ENCODE assay signal across 30 mouse cellular contexts in the genomic region with DNA sequence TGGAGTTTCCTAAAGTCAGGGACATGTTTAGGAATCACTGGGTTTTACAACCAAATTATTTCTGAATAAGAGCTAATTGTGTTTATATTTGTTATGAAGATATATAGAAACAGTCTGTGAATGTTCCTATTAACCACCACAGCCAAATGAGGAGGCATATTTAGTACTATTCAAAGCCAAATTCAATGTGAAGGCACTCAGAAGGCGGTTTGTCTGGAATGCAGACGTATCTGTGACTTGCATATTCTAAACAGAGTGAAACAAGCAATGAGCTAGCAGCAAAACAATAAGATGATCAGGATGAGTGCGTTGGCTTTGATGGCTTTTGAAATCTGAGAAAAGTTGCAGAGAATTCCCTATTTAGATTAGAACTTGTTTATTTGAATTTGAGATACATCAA.
"Had no signal": no experiment of that assay in that cellular context is flagged by ENCODE, and none has a peak within 500 bp of the region (broad histone marks: within the 10 kb centered on the region; RNA-seq: fewer than 3 reads in every experiment).

No protein-coding gene starts in this region.

- H3K4me2 ChIP-seq: heart, embryonic 12.5 days; hindbrain, embryonic 12.5 days; hindbrain, embryonic 14.5 days; intestine, embryonic 15.5 days; kidney, embryonic 15.5 days; limb, embryonic 12.5 days; liver, embryonic 11.5 days; liver, embryonic 13.5 days; liver, embryonic 15.5 days had no signal

- H3K4me3 ChIP-seq: gastrocnemius, adult 2 months; heart, embryonic 10.5 days; heart, embryonic 12.5 days; hindbrain, embryonic 10.5 days; hindbrain, embryonic 12.5 days; intestine, embryonic 15.5 days; kidney, embryonic 15.5 days; limb, embryonic 10.5 days; limb, embryonic 12.5 days; liver, embryonic 13.5 days; liver, embryonic 15.5 days had no signal

- H3K27me3 ChIP-seq: heart, embryonic 12.5 days; hindbrain, embryonic 12.5 days; intestine, embryonic 15.5 days; kidney, embryonic 15.5 days; limb, embryonic 12.5 days; liver, embryonic 13.5 days; liver, embryonic 15.5 days had no signal

- H3K9me3 ChIP-seq: heart, embryonic 10.5 days; heart, embryonic 12.5 days; hindbrain, embryonic 10.5 days; hindbrain, embryonic 12.5 days; intestine, embryonic 15.5 days; kidney, embryonic 15.5 days; limb, embryonic 10.5 days; limb, embryonic 12.5 days; liver, embryonic 13.5 days; liver, embryonic 15.5 days had no signal

- ATAC-seq: hindbrain, embryonic 16.5 days; inflammation-experienced regulatory T-cells, adult 6 months; intestine, embryonic 15.5 days; liver, postnatal 0 days had no signal

- H3K4me1 ChIP-seq: heart, embryonic 10.5 days; heart, embryonic 12.5 days; hindbrain, embryonic 10.5 days; intestine, embryonic 15.5 days; kidney, embryonic 15.5 days; limb, embryonic 12.5 days; liver, embryonic 13.5 days; liver, embryonic 15.5 days had no signal

- H3K36me3 ChIP-seq: heart, embryonic 10.5 days; heart, embryonic 12.5 days; hindbrain, embryonic 10.5 days; hindbrain, embryonic 12.5 days; intestine, embryonic 15.5 days; kidney, embryonic 15.5 days; limb, embryonic 10.5 days; limb, embryonic 12.5 days; liver, embryonic 13.5 days; liver, embryonic 15.5 days had no signal

- H3K9ac ChIP-seq: heart, embryonic 12.5 days; hindbrain, embryonic 12.5 days; hindbrain, embryonic 14.5 days; intestine, embryonic 15.5 days; kidney, embryonic 15.5 days; limb, embryonic 12.5 days; liver, embryonic 13.5 days; liver, embryonic 15.5 days; liver, postnatal 0 days had no signal

- H3K27ac ChIP-seq: gastrocnemius, adult 2 months; heart, embryonic 10.5 days; hindbrain, embryonic 10.5 days; hindbrain, embryonic 12.5 days; hindbrain, embryonic 14.5 days; intestine, embryonic 15.5 days; kidney, embryonic 15.5 days; kidney, postnatal 0 days; limb, embryonic 10.5 days; limb, embryonic 12.5 days; liver, embryonic 13.5 days; liver, embryonic 15.5 days had no signal

- DNase-seq: gastrocnemius, adult 2 months; gastrocnemius, postnatal 10 days; gastrocnemius, postnatal 25 days; heart, adult 18-20 months; heart, postnatal 10 days; heart, postnatal 4 days; kidney, adult 11 months; kidney, adult 2 months; kidney, adult 9 months; kidney, postnatal 14 days; kidney, postnatal 36 days; layer of hippocampus, adult 9-11 months; layer of hippocampus, postnatal 36 days; liver; liver, embryonic 13.5 days; liver, postnatal 0 days had no signal
